Mouse (Mus musculus): ENCODE results near the gene Ntrk3.

DNA sequence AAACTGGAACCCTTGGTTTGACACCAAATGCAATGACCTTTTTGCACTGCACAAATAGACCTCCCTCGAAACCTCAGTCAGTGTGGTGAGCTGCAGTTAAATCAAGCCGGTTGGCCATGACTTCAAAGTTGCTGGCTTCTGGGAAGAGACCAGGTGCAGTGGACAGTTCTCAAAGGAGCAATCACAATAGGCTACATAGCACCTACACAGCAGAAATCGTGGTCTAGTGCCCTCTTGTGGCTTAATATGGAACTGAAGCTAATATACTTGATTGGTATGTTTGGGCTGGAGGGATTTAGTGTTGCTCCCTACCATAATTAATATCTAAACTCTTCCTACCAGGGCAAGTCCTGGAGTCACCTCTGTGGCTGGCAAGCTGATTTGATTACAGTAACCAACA, 171.2 kb downstream of the Ntrk3 start:
- TF ChIP-seq POLR2A (IDR thresholded peaks at IDR 0.05; ENCODE audit: extremely low read depth, insufficient read depth, low read length) (no peak), CTCF (IDR thresholded peaks at IDR 0.05; ENCODE audit: low read depth, low read length) (peak; percentile 37)

All from liver, adult 2 months (tissue).